Comparison of ENCODE assay signal across 13 mouse cellular contexts in the genomic region with DNA sequence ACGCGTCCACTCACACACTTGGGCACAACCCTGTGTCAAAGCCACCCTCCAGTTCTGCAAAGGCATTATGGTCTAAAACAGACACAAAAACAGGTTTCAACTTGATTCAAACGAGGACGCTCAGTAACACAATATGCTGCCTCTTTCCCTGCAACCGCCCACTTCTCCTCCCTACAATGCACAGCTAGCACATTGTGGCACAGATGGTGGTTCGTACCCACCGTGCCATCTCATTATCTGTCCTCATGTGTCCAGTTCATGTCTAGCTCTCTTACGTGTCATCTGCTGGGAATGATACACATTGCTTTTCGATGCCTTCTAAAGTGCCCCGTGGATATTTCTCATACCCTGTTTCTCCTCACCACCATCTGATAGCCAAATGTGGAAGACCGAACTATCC.
DNase-seq lines count a peak whose midpoint lies in the region; ATAC-seq and TF ChIP-seq lines count a peak whose summit lies in the region.
"Had no signal": no experiment of that assay in that cellular context is flagged by ENCODE, and none has a peak within 500 bp of the region (broad histone marks: within the 10 kb centered on the region; RNA-seq: fewer than 3 reads in every experiment).

No protein-coding gene starts in this region.

- ATAC-seq in midbrain, postnatal 0 days (ENCODE audit: low FRiP score), result no peak
- no peak for ATAC-seq in midbrain, embryonic 16.5 days
- ATAC-seq: liver, postnatal 0 days had no signal

- no peak overlapping the region for H3K4me2 ChIP-seq in midbrain, postnatal 0 days (ENCODE audit: low read depth, low read length, poor library complexity, severe bottlenecking)
- H3K4me2 ChIP-seq in midbrain, embryonic 16.5 days (ENCODE audit: low read length), result no peak overlapping the region
- H3K4me2 ChIP-seq: limb, embryonic 13.5 days had no signal

- H3K36me3 ChIP-seq in midbrain, postnatal 0 days (ENCODE audit: insufficient read depth, low read length), result no peaks in the 10 kb centered on the region
- H3K36me3 ChIP-seq in midbrain, embryonic 16.5 days (ENCODE audit: control insufficient read depth, insufficient read depth, low read length), result no peaks in the 10 kb centered on the region
- H3K36me3 ChIP-seq: limb, embryonic 13.5 days had no signal

- no peaks in the 10 kb centered on the region for H3K27me3 ChIP-seq in midbrain, postnatal 0 days (ENCODE audit: insufficient read depth, low read length)
- no peaks in the 10 kb centered on the region for H3K27me3 ChIP-seq in midbrain, embryonic 16.5 days (ENCODE audit: control insufficient read depth, insufficient read depth, low read depth, low read length)
- H3K27me3 ChIP-seq: limb, embryonic 13.5 days had no signal

- H3K9me3 ChIP-seq in midbrain, postnatal 0 days (ENCODE audit: low read length), result no peaks in the 10 kb centered on the region
- no peaks in the 10 kb centered on the region for H3K9me3 ChIP-seq in midbrain, embryonic 16.5 days (replicated peaks; ENCODE audit: control insufficient read depth, low read length, poor library complexity, severe bottlenecking)
- H3K9me3 ChIP-seq: limb, embryonic 13.5 days had no signal

- intact Hi-C loops in left cerebral cortex, postnatal 14 days (cut with DNase I), result no loop called here

- no peak overlapping the region for H3K4me3 ChIP-seq in midbrain, postnatal 0 days (ENCODE audit: low read depth, low read length)
- no peak overlapping the region for H3K4me3 ChIP-seq in midbrain, embryonic 16.5 days (ENCODE audit: low read depth, low read length)
- H3K4me3 ChIP-seq: limb, embryonic 13.5 days had no signal

- TF ChIP-seq CTCF in midbrain, postnatal 0 days (IDR thresholded peaks at IDR 0.05), result no peak

- 81% methylated on average over 11 of the region's 11 CpGs for WGBS in midbrain, postnatal 0 days
- 83% methylated on average over 11 of the region's 11 CpGs for WGBS in midbrain, embryonic 16.5 days

- DNase-seq in midbrain, postnatal 0 days (ENCODE audit: low spot score), result peak; percentile 17
- peak; percentile 75 for DNase-seq in layer of hippocampus, adult 9-10 months (ENCODE audit: low spot score)
- DNase-seq in left cerebral cortex, postnatal 14 days (ENCODE audit: low spot score in 2 of 2), result peak; percentile 48 to 76
- DNase-seq in retina, postnatal 1 day, result no peak
- no peak for DNase-seq in urinary bladder, postnatal 25 days (ENCODE audit: low spot score)
- DNase-seq in urinary bladder, postnatal 10 days (ENCODE audit: low spot score), result no peak
- DNase-seq: cerebellum, adult 9-10 months; heart, postnatal 10 days; liver, postnatal 0 days; thymus, adult 18-20 months had no signal

- H3K27ac ChIP-seq in midbrain, postnatal 0 days (ENCODE audit: low read depth, low read length), result no peak overlapping the region
- H3K27ac ChIP-seq in midbrain, embryonic 16.5 days (ENCODE audit: low read length), result no peak overlapping the region
- H3K27ac ChIP-seq: kidney, postnatal 0 days; limb, embryonic 13.5 days had no signal

- no peak overlapping the region for H3K9ac ChIP-seq in midbrain, postnatal 0 days (replicated peaks; ENCODE audit: low read length, poor library complexity, severe bottlenecking)
- H3K9ac ChIP-seq in midbrain, embryonic 16.5 days (ENCODE audit: low read depth, low read length), result no peak overlapping the region
- H3K9ac ChIP-seq: limb, embryonic 13.5 days; liver, postnatal 0 days had no signal

- H3K4me1 ChIP-seq in midbrain, postnatal 0 days (ENCODE audit: insufficient read depth, low read length), result no peaks in the 10 kb centered on the region
- H3K4me1 ChIP-seq in midbrain, embryonic 16.5 days (ENCODE audit: control insufficient read depth, insufficient read depth, low read length), result no peaks in the 10 kb centered on the region

Comparison
In these comparisons a context has a peak if more than half of its experiments do, and no peak if none do; other contexts are left out.
1. DNase-seq: peak in midbrain, postnatal 0 days (single experiment), layer of hippocampus, adult 9-10 months (single experiment) and left cerebral cortex, postnatal 14 days (2 of 2); none in retina, postnatal 1 day (single experiment), urinary bladder, postnatal 25 days (single experiment) and urinary bladder, postnatal 10 days (single experiment).